Mouse (Mus musculus): Measurements from ENCODE around the gene Ddit4l.

GRCm38 (mm10) chr3:137649112-137649511 lies 27.7 kb downstream of the Ddit4l start:
- no peak for TF ChIP-seq CTCF (IDR thresholded peaks at IDR 0.05; ENCODE audit: insufficient read depth, low read length)
- TF ChIP-seq POLR2A (IDR thresholded peaks at IDR 0.05; ENCODE audit: borderline replicate concordance, extremely low read depth, low read depth, low read length), result no peak
